Mouse (Mus musculus) stomach, postnatal 0 days (tissue): ENCODE measurements at regions not wholly inside any gene's neighbourhood (a gene's known extent, or its start where the extent isn't known, plus 50 kb on each side); places are given as distances from the start of the nearest gene placed in this dataset.

Experiments used
- CTCF ChIP-seq: IDR thresholded peaks from 2 replicates; pipeline ENCODE4 v1.5.1; 2016; ENCODE audit warnings: antibody characterized with exemption, low read depth, mild to moderate bottlenecking, moderate library complexity
- EP300 ChIP-seq: optimal IDR thresholded peaks from 2 replicates; pipeline ENCODE3; 2016; ENCODE audit warnings: antibody characterized with exemption

DNA sequence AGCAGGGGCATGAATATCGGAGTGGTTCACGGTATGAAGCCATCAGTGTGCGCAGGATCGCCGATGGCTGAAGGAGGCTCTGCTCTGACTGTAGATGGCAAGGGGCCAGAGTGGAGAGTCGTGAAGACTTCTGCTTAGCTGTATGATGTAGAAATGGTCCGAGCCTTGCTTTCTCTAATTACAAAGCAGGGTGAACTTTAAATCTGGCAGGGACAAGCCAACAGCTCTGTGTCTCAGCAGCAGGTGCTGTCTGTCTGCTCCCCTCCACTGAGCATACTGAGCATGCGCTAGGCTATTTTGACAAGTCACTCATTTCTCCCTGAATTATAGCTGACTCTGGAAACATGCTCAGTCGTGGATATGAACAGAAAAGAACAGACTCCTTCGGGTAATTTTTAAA is 137.3 kb downstream of the Cog6 start:
- TF ChIP-seq EP300, result no peak
- no peak for TF ChIP-seq CTCF
